Mouse (Mus musculus) thymus, postnatal 25 days (tissue): Measurements from ENCODE around the gene Defb21.

Source experiments
- DNase-seq: peaks from one replicate; pipeline ENCODE4 v3.0.0; 2022

Gene Defb21

DNA sequence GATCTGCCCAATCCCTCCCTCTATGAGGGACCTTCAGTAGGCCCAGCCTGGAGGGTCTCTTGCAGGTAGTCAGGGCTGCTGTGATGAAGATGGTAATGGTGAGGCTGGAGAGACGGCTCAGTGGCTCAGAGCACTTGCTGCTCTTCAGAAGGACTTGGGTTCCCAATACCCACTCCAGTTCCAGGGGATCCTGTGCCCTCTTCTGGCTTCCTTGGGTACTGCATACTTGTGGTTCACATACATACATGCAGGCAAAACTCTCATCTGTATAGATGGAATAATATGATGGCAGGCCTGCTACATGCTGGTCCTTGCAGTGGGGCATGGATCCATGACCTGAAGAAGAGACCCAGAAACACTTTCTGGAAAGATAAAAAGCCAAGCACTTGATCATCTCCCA, 36.2 kb downstream of the Defb21 start:
- no peak for DNase-seq

- DNase-seq = no peak
Observed at GRCm38 (mm10) chr2:152612193-152612592, 39.6 kb downstream of the Defb21 start.

DNA sequence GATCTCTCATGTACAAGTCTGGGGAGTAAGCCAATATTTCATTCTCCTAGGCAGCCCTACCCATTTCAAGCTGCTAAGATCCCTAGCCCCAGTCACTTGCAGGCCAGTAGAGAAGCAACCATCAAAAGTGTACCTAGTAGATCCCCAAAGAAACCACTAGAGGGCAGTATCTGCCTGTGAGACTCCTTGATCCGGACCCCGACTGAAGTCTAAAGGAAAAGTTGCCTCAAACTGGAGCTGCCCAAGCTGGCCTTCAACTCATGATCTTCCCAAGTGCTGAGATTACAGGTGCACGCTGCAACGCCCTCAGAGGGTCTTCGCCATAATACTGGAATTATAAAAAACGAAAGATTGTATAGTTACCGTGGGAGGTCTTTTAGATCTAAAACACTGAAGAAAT, 43.0 kb downstream of the Defb21 start:
- DNase-seq = peak; percentile 49

DNA sequence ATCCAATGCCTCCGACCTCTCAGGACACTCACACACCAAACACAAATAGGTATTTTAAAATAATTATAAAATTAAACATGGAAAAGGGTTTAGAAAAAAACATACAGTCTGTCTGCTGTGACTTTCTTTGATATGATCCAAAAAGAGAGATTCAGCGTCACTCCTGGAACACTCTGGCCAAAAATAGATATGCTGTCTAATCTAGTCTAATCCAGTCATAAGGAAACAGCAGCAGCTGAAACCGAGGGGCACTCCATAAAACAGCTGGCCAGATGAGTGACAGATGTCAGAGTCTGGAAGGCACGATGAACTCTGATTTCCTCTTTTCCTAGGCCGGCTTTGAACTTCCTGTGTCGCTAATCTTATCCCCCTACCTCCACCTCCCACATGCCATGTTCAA, 43.9 kb downstream of the Defb21 start:
- DNase-seq = no peak

- peak; percentile 20 for DNase-seq
Observed at GRCm38 (mm10) chr2:152617374-152617773, 44.8 kb downstream of the Defb21 start.

DNA sequence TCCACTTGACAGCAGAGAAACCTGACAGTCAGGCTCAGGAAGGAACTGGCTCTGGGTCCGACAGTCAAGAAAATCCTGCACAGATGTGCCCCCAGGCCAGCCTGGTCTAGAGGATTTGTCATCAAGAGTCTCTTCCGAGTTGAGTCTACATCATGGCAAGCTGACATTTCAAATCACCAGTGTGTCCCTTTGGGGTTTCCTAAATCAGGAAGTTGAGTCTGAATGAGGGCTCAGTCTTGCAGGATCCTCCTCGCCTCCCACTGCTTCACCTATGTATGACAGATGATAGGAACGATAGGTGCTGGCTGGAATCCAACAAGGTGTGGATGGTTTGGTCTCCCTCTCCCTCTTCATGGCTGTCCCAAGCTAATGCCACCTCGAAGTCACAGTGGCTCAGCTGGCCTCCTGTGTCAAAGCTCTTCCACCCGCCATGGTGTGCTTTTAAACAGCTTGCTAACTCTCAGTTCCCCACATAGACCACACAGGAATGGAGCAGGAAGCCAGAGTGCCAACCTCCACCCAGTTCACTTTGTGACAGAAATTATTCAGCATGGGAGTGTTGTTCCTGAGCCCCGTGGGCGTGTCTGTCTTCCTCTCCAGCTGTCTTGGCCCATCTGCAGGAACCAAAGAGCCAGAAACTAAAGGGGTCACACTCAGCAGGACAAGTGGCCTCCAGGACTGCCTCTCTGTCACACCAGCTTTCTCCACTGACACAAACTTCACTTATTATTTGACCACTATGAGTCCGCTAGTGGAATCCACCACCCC, 48.0 kb downstream of the Defb21 start:
- no peak for DNase-seq

DNA sequence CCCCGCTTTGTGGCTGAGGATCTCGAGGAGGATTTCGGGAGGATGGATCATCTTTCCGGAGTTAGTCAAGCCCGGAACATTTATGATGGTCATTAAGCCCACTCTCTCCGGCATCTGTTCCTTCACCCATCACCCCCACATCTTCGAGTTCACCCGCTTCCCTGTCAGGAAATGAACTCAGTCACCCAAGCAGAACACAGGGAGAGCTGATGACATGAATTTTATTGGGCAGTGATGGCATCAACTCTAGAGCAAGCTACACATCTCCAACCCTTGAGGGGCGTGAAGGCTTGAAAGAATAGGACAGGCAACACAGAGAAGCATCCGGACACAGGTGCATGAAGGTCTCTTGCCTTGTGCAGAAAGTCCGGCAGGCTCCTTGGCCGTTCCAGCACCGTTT, 49.6 kb downstream of the Defb21 start:
- no peak for DNase-seq

DNA sequence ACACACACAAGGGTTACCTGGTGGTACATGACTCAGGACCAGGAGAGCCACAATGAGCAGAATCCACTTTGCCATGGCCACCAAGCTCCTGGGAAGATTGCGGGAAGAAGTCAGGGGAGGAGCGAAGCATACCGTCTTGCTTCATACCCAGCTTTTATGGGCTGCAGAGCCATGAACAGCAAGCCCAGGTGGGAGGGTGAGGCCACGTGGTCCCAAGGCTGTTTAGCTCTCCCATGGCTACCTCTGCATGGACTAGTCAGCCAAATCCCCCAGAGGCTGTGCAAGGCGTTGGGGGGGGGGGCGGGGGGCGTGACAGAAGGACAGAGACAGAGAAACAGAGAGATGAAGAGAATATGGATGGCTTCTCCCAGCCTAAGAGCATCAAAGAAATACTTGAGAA, 50.4 kb downstream of the Defb21 start, which contains the start of gene Defb25:
Defb25 (minus strand) TSS at position 101 of the 400 bp plus-strand sequence.
- DNase-seq = no peak
